Mouse (Mus musculus) skeletal muscle tissue, adult 2 months (tissue): ENCODE results near the gene Slc32a1.

Experiments
- DNase-seq: peaks from one replicate; pipeline ENCODE4 v3.0.0-alpha.2; 2012; ENCODE audit warnings: low read depth, low spot score

The Slc32a1 gene

DNA sequence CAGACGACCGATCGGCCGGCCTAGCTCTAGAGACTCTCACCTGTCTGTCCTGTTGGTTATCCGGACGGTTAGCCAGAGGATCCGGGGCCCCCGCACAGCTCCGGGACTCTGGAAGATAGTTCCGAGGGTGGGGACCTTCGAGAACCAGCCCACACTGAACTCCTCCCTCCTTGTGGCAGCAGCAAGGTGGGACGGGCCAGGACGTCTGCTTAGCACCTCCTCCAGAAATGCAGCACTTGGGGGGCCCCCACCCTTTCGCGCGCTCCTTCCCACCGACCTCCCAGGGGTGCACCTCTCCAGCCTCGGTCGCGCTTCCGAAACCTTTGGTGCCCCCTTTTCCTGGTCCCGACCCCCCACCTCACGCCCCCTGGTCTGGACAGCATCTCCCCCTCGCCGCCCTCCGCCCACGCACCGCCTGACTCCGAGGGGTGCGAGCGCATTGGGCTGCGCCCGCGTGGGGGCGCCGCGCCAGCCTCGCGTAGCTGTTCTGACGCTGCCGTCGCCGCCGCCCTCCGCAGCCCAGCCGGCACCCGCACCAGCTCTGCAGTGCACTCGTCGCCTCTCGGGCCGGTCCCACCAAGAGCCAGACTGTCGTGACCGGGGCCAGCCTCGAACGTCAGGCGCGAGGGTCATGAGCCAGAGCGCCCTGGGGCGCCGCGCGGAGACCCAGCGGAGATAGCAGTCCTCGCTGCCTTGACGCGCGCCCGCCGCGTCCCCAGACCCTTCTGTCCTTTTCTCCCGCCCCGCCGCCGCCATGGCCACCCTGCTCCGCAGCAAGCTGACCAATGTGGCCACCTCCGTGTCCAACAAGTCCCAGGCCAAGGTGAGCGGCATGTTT is at the start of gene Slc32a1:
Gene Slc32a1, plus strand, starts transcription at position 280 of the 838 bp plus-strand sequence.
- no peak for DNase-seq

DNA sequence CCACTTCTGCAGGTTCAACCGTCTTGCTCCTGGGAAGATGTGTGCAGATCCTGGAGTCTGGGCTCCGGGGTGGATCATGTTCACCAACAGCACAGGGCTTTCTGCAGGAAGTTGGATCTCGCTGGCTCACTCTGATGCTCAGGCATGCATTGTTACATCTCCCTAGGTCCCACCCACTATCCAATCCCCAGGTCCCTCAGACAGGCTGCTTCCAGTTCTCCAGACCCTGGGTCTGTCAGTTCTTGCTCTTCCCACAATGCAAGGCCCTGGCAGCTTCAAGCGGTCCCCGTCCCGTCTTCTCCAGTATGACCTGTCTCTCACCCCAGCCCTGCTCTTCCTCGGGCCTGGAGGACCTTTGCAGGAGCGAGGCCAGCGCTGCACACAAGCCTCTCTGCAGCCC is 49.8 kb upstream of the Slc32a1 start:
- DNase-seq = no peak

DNA sequence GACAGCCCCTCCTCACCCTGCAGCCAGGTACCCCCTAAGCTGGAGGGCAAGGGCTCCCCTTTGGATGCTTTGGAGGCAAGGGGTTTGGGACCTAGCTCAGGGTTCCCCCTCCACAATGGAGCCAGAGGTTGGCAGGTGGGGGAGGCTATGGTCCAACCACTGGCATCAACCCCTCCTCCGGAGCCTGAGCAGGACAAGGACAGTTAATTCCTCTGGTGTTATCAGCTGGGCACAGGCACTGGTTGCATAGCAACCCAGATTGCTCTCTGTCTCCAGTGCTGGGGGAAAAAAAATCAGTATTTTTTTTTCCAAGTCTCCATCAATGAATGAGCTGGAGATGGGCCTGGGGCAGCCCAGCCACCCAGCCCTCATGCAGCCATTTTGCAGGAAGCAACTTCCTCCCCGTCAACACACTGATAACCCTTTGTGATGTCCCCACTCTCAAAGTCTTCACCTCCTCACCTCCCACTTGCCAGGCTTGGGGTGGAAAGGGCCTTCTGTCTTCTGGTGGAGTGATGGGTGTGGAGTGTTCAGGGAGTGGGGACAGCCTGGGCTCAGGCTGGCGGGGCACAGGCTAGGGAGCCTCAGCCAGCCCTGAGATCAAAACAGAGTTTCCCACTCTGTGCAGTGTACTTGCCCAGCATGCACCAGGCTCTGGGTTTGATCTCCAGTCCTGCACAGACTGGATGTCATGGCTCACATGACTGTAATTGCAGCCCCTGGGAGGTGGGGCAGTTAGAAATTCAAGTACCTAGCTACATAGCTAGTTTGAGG is 49.0 kb upstream of the Slc32a1 start:
- no peak for DNase-seq

GRCm38 (mm10) chr2:158570421-158571081 is 40.0 kb upstream of the Slc32a1 start:
- DNase-seq = no peak

DNA sequence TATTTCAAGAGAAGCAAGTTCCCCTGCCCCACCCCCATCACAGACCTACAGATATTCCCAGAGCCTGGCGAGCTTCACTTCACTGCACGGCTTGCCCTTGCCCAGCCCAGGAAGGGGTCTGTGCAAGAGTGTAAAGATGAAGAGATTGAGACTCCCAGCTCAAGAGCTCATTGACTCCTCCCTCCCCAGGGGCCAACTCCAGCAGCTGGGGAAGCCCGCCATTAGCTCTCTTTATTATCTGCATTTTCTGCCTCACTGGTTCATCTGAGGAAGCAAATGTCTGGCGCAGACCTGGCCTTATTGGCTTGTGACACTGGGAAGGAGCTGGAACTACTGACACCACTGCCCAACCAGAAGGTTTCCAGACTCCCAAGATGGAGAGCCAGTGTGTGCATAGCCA is 30.6 kb upstream of the Slc32a1 start:
- DNase-seq = no peak

DNA sequence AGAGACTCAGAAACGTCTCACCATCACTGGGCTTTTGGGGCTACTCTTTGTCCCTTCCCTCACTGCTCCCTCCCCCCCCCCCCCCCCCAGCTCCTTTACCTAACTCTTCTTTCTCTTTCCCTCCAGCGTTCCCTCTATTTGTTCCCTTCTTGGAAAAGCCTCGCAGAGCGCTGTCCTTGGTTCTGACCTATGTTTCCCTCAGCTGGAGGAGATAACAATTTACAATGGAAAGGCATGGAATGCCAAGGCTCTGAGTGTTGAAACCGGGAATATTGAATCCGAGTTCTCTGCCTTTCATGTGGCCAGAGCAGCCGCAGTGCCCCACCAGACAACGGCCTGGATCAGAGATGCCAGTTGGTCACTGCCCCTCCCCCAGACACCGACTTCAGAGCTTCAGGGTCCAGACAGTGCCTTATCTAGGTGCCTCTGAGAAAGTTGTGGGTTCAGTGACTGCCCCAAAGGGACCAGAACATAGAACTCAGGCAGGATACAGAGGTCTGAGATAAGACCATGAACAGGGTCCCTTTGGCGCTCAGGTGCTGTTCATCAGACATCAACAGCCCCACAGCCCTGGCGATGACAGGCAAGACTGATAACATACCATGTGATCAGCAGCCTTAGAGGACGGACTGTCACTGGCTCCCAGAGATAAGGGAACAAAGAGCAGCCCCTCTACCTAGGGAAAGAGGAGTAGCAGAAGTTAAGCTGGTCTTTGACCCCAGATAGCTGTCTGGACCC is 25.8 kb upstream of the Slc32a1 start:
- no peak for DNase-seq

GRCm38 (mm10) chr2:158588524-158589271 is 21.9 kb upstream of the Slc32a1 start:
- DNase-seq = no peak

DNA sequence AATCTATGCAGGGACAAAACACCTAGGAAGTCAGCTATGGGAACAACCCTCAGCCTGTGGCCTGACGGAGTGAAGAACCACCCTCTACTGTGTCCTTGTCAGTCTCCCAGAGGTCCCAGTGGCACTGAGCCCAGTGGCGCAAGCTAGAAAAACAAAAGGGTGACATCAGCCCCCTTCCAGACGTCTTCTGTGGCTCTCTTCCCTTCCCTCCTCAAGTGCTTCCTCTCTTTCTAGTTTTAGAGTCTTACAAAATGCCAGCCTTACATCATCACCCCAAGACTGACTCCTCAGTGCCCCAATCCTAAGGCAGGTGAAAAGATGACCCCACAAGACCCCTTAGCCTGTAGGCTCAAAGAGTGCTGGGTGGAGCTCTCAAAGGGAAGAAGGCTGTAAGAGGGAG is 20.1 kb upstream of the Slc32a1 start:
- DNase-seq = no peak

- no peak for DNase-seq
Measured at GRCm38 (mm10) chr2:158591286-158591685, 19.3 kb upstream of the Slc32a1 start.

DNA sequence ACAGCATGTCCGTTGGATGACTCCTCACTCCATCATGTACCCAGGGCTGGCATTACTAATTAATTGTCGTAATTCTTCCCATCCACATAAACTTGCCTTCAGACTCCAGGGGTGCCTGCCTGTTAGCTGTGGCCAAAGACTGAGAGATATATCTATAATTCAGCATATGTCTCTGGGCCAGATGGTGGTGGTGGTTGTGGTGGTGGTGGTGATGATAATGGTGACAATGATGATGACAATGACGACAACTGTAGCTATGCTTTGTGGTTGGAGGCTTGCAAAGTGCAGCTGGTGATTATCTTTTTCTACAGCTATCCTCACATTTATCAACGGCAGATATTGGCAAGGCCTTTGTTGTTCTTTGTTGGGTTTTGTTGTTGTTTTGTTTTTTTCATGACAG is 17.2 kb upstream of the Slc32a1 start:
- no peak for DNase-seq

DNA sequence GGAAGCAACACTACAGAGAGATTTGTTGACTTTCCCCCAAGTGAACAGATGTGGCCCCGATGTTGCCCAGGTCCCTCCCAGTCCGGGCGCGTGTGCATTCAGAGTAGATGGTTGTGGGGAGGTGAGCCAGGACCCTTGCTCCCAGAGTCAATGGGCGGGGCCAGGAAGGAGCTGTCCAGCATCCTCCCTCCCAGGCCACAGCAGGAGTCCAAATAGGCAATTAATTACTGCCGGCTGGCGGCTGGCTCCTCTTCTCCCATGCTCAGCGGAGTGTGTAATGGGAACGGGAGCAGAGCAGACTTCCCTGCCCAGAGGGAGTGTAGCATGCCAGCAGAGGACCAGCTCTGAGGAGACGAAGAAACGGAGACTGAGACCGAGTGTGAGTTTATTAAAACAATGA is 15.5 kb upstream of the Slc32a1 start:
- DNase-seq = no peak

- DNase-seq = no peak
Measured at GRCm38 (mm10) chr2:158595577-158595976, 15.0 kb upstream of the Slc32a1 start.

GRCm38 (mm10) chr2:158596803-158597202 is 13.8 kb upstream of the Slc32a1 start:
- DNase-seq = no peak

GRCm38 (mm10) chr2:158600517-158600916 is 10.1 kb upstream of the Slc32a1 start:
- DNase-seq = no peak

DNA sequence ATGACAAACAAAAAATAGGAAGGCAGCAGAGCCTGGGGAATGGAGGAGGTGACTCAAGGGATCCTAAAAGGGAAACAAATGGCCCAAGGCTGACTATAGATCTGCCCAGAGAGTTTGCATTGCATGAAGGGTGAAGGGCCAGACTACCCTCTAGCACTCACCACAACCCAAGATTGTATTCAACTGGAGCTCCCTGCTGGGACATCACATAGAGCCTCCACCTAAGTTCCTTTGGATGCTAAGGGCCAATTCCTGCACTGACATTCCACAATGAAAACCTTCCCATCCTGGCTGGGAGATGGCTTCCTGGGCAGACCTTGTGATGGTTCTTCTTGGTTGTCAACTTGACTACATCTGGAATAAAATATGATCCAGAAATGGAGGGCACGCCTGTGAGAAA is 9.2 kb upstream of the Slc32a1 start:
- DNase-seq = no peak

GRCm38 (mm10) chr2:158602663-158603062 is 7.9 kb upstream of the Slc32a1 start:
- DNase-seq = no peak

GRCm38 (mm10) chr2:158606511-158606964 is 4.0 kb upstream of the Slc32a1 start:
- no peak for DNase-seq

- no peak for DNase-seq
Measured at GRCm38 (mm10) chr2:158609681-158610080, 886 bp upstream of the Slc32a1 start.

- no peak for DNase-seq
Measured at GRCm38 (mm10) chr2:158611326-158611719, 756 bp downstream of the Slc32a1 start.

GRCm38 (mm10) chr2:158611726-158612670 is 1.4 kb downstream of the Slc32a1 start:
- DNase-seq = no peak
